Mouse (Mus musculus): ENCODE measurements at regions not wholly inside any gene's neighbourhood (a gene's known extent, or its start where the extent isn't known, plus 50 kb on each side); places are given as distances from the start of the nearest gene placed in this dataset.

DNA sequence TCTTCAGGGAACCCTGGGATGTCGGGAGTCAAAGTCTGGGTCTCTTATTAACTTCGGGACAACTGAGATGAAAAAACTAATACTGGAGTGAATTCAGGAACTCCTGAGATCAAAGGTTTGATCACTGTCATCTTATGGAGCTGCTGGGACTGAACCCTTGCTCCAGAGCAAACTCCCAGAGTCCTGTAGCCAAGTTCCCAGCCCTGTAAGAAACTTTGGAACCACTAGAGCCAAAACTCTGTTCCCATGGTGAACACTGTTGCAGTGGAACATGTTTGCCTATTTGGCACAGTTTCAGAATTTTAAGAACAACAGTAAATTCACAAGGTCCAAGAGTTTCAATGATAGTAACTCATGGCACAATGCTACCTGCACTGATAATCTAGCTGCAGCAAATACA lies 172.3 kb upstream of the Nrip1 start:
- Histone ChIP-seq H3K36me3 (replicated peaks; ENCODE audit: control insufficient read depth, insufficient read depth, low read length) (no peaks in the 10 kb centered on the region), H3K27ac (ENCODE audit: low read depth) (no peak overlapping the region), H3K4me3 (ENCODE audit: low read depth, low read length) (no peak overlapping the region), H3K4me2 (ENCODE audit: low read depth, low read length) (no peak overlapping the region), H3K4me1 (ENCODE audit: control insufficient read depth, insufficient read depth) (no peaks in the 10 kb centered on the region), H3K9me3 (replicated peaks; ENCODE audit: control insufficient read depth, low read length) (no peaks in the 10 kb centered on the region), H3K27me3 (ENCODE audit: control insufficient read depth, insufficient read depth, low read length) (no peaks in the 10 kb centered on the region), H3K9ac (replicated peaks; ENCODE audit: low read depth, low read length) (no peak overlapping the region)
- no peak for TF ChIP-seq EP300 (IDR thresholded peaks at IDR 0.05; ENCODE audit: low read depth)
- TF ChIP-seq CTCF (IDR thresholded peaks at IDR 0.05; ENCODE audit: low read depth): no peak
- 77% methylated on average over 2 of the region's 2 CpGs for WGBS
- no peak for DNase-seq (ENCODE audit: low spot score)
- no peak for ATAC-seq (ENCODE audit: insufficient read depth, low read depth)

DNA sequence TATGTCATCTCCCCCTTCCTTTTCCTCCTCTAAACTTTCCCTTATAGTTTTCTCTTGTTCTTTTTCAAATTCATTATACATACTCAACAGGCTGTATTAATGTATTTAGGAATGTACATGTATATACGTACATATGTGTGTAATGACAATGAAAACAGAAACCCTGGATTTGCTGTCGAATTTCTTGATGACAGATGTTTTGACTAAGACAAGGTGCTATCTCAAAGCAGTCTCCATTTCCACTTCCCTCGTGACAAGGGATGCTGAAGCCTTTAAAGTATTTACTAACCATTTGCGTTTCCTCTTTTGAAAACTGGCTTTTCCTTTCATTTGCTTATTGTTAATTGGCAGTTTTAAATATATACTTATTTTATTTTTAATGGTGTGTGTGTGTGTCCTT lies 171.3 kb upstream of the Nrip1 start:
- Histone ChIP-seq H3K9me3 (replicated peaks; ENCODE audit: control insufficient read depth, low read length) (no peaks in the 10 kb centered on the region), H3K4me2 (ENCODE audit: low read depth, low read length) (no peak overlapping the region), H3K9ac (replicated peaks; ENCODE audit: low read depth, low read length) (no peak overlapping the region), H3K4me1 (ENCODE audit: control insufficient read depth, insufficient read depth) (peaks cover under 1% of the 10 kb centered on the region; the same call in 1 of the 2 replicates), H3K4me3 (ENCODE audit: low read depth, low read length) (no peak overlapping the region), H3K27ac (ENCODE audit: low read depth) (no peak overlapping the region), H3K36me3 (replicated peaks; ENCODE audit: control insufficient read depth, insufficient read depth, low read length) (no peaks in the 10 kb centered on the region), H3K27me3 (ENCODE audit: control insufficient read depth, insufficient read depth, low read length) (no peaks in the 10 kb centered on the region)
- no peak for DNase-seq (ENCODE audit: low spot score)
- TF ChIP-seq CTCF (IDR thresholded peaks at IDR 0.05; ENCODE audit: low read depth) (no peak), EP300 (IDR thresholded peaks at IDR 0.05; ENCODE audit: low read depth) (no peak)
- 68% methylated on average over 4 of the region's 4 CpGs for WGBS
- no peak for ATAC-seq (ENCODE audit: insufficient read depth, low read depth)

DNA sequence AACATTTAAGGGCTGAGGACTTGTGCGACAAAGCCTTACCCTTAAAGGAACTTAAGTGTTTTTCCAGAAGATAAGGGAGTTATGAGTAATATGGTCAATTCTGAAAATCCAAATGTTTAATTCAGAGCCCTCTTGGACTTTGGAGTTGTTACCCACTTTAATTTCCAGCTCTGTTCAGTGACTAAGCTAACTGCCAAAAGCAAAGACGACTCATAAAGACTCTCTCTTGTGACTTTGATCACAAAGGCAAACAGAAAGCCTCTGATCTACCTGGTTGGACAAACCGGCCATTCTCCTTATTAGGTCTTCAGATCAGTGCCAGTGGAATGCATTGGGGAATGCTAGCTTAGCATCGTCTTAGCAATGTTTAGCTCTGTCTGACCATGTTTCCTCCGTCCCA lies 167.3 kb upstream of the Nrip1 start:
- DNase-seq (ENCODE audit: low spot score): peak; percentile 5
- Histone ChIP-seq H3K9ac (replicated peaks; ENCODE audit: low read depth, low read length) (no peak overlapping the region), H3K36me3 (replicated peaks; ENCODE audit: control insufficient read depth, insufficient read depth, low read length) (no peaks in the 10 kb centered on the region), H3K4me3 (ENCODE audit: low read depth, low read length) (no peak overlapping the region), H3K9me3 (replicated peaks; ENCODE audit: control insufficient read depth, low read length) (no peaks in the 10 kb centered on the region), H3K27me3 (ENCODE audit: control insufficient read depth, insufficient read depth, low read length) (no peaks in the 10 kb centered on the region), H3K4me1 (ENCODE audit: control insufficient read depth, insufficient read depth) (peaks cover 7% of the 10 kb centered on the region), H3K27ac (ENCODE audit: low read depth) (no peak overlapping the region), H3K4me2 (ENCODE audit: low read depth, low read length) (no peak overlapping the region)
- no peak for TF ChIP-seq CTCF (IDR thresholded peaks at IDR 0.05; ENCODE audit: low read depth)
- no peak for TF ChIP-seq EP300 (IDR thresholded peaks at IDR 0.05; ENCODE audit: low read depth)
- WGBS: 54% methylated on average over 5 of the region's 5 CpGs
- ATAC-seq (ENCODE audit: insufficient read depth, low read depth): no peak

DNA sequence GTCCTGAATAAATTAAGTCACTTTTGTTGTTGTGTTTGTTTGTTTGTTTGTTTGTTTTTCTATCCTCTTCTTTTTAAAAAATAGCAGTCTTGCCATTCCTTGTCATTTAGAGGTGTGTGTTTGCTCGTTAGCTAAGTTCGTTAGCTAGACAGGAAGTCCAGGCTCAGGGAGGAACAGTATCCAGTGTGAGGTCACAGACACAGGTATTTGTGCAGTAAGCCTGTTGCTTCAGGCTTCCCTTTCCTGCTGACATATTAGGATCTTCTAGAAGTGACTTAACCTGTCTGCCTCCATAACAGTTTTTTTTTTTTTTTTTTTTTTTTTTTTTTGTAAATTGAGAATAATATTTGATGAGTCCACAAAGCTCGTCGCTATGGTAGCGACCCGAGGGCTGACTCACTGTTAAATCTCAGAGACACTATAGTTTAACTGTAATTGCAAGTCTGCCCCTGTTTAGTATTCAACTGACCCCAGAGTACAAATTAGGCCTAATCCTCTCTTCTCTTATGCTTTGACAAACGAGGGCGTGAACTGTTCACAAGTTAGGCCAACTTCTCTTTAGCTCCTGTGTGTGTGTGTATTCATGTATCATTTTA lies 166.8 kb upstream of the Nrip1 start:
- Histone ChIP-seq H3K36me3 (replicated peaks; ENCODE audit: control insufficient read depth, insufficient read depth, low read length) (no peaks in the 10 kb centered on the region), H3K27me3 (ENCODE audit: control insufficient read depth, insufficient read depth, low read length) (no peaks in the 10 kb centered on the region), H3K4me3 (ENCODE audit: low read depth, low read length) (no peak overlapping the region), H3K9ac (replicated peaks; ENCODE audit: low read depth, low read length) (no peak overlapping the region), H3K9me3 (replicated peaks; ENCODE audit: control insufficient read depth, low read length) (no peaks in the 10 kb centered on the region), H3K4me1 (ENCODE audit: control insufficient read depth, insufficient read depth) (peaks cover 7% of the 10 kb centered on the region), H3K4me2 (ENCODE audit: low read depth, low read length) (no peak overlapping the region), H3K27ac (ENCODE audit: low read depth) (no peak overlapping the region)
- TF ChIP-seq CTCF (IDR thresholded peaks at IDR 0.05; ENCODE audit: low read depth) (no peak), EP300 (IDR thresholded peaks at IDR 0.05; ENCODE audit: low read depth) (no peak)
- no peak for ATAC-seq (ENCODE audit: insufficient read depth, low read depth)
- 78% methylated on average over 8 of the region's 8 CpGs for WGBS
- peak; percentile 3 for DNase-seq (ENCODE audit: low spot score)

DNA sequence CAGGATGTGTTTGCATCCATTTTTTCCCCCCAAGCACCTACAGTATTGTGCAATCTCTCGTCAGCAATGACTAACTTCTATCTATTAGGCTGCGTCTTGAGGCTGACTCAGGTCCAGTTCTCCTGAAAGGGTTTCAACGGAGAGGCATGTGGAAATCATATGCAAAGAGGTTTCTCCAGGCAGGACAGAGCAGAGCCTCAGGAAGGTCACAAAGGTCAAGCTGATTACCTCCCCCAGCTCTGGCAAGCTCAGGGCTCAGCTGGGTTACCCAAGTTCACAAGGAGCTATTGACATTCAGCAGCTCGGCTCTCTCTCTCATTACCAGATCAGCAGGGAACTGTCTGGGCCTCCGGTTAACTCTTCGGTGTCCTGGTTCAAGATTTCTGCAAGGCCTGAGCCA lies 166.0 kb upstream of the Nrip1 start:
- no peak overlapping the region for H3K4me2 ChIP-seq (ENCODE audit: low read depth, low read length)
- ATAC-seq (ENCODE audit: insufficient read depth, low read depth): peak; percentile 75

DNA sequence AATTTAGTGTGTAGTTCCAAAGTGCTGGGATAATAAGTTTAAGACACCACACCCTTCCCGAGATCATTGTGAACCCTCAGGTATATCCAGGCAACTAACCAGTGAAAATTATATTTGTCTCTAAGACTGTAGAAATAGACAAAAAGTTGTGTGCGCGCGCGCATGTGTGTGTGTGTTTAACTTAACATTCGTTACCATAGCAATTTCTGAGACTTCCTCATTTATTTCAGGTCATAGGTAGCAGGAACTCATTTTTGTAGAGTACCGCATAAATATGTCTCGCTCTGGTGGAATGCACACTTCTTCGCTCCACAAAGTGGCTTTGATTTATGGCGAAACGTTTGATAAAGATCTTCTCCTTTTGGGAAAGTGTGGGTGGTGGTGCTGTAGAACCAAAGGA lies 164.2 kb upstream of the Nrip1 start:
- 88% methylated on average over 11 of the region's 11 CpGs for WGBS
- peak; percentile 2 for DNase-seq (ENCODE audit: low spot score)
- no peak for TF ChIP-seq CTCF (IDR thresholded peaks at IDR 0.05; ENCODE audit: low read depth)
- no peak for TF ChIP-seq EP300 (IDR thresholded peaks at IDR 0.05; ENCODE audit: low read depth)

More for the DNA sequence above, 166.0 kb upstream of the Nrip1 start:
- no peak overlapping the region for H3K9ac ChIP-seq (replicated peaks; ENCODE audit: low read depth, low read length)
- WGBS: 8% methylated on average over 6 of the region's 6 CpGs
- peak; percentile 36 for DNase-seq (ENCODE audit: low spot score)
- peaks cover 7% of the 10 kb centered on the region for H3K4me1 ChIP-seq (ENCODE audit: control insufficient read depth, insufficient read depth)
- H3K36me3 ChIP-seq (replicated peaks; ENCODE audit: control insufficient read depth, insufficient read depth, low read length): no peaks in the 10 kb centered on the region
- TF ChIP-seq EP300 (IDR thresholded peaks at IDR 0.05; ENCODE audit: low read depth): no peak
- H3K27ac ChIP-seq (ENCODE audit: low read depth): no peak overlapping the region
- H3K9me3 ChIP-seq (replicated peaks; ENCODE audit: control insufficient read depth, low read length): no peaks in the 10 kb centered on the region
- H3K27me3 ChIP-seq (ENCODE audit: control insufficient read depth, insufficient read depth, low read length): no peaks in the 10 kb centered on the region
- no peak overlapping the region for H3K4me3 ChIP-seq (ENCODE audit: low read depth, low read length)

More for the DNA sequence above, 164.2 kb upstream of the Nrip1 start:
- Histone ChIP-seq H3K27me3 (ENCODE audit: control insufficient read depth, insufficient read depth, low read length) (no peaks in the 10 kb centered on the region), H3K9me3 (replicated peaks; ENCODE audit: control insufficient read depth, low read length) (no peaks in the 10 kb centered on the region), H3K27ac (ENCODE audit: low read depth) (no peak overlapping the region), H3K4me1 (ENCODE audit: control insufficient read depth, insufficient read depth) (peaks cover 7% of the 10 kb centered on the region), H3K36me3 (replicated peaks; ENCODE audit: control insufficient read depth, insufficient read depth, low read length) (no peaks in the 10 kb centered on the region), H3K9ac (replicated peaks; ENCODE audit: low read depth, low read length) (no peak overlapping the region), H3K4me3 (ENCODE audit: low read depth, low read length) (no peak overlapping the region), H3K4me2 (ENCODE audit: low read depth, low read length) (no peak overlapping the region)
- ATAC-seq (ENCODE audit: insufficient read depth, low read depth): no peak

All from heart, postnatal 0 days (tissue).